Mouse (Mus musculus) cortical plate, adult 2 months (tissue): ENCODE data around the gene Efnb1. TPM values are rescaled to one million over a fixed set of nuclear protein-coding genes. Genes with fewer than 3 reads are reported as not detected.

Experiments used
- H3K27ac ChIP-seq: fragments of 200-500 bp; 2 replicates; pipeline ENCODE4 v1.5.1; 2012; ENCODE audit warnings: low read length, control low read depth, inconsistent platforms; ENCODE audit not compliant: insufficient read depth
- H3K4me1 ChIP-seq: fragments of 200-500 bp; 2 replicates; pipeline ENCODE4 v1.6.1; 2011; ENCODE audit warnings: low read length; ENCODE audit not compliant: control insufficient read depth, insufficient read depth
- H3K4me3 ChIP-seq: fragments of 200-500 bp; 2 replicates; pipeline ENCODE4 v1.5.1; 2011; ENCODE audit warnings: mild to moderate bottlenecking, low read length, control low read depth; ENCODE audit not compliant: insufficient read depth
- CTCF ChIP-seq: fragments of 200-500 bp; IDR thresholded peaks from 2 replicates; pipeline ENCODE4 v1.5.1; 2011; ENCODE audit warnings: mild to moderate bottlenecking, control low read depth, low read length; ENCODE audit not compliant: insufficient read depth; ENCODE audit errors: extremely low read depth
- POLR2A ChIP-seq: fragments of 200-500 bp; IDR thresholded peaks from 2 replicates; pipeline ENCODE4 v1.6.1; 2011; ENCODE audit warnings: mild to moderate bottlenecking, low read length, control low read depth; ENCODE audit not compliant: insufficient read depth; ENCODE audit errors: extremely low read depth
- polyA plus RNA-seq: library from polyadenylated mRNA; depleted of rRNA; stranded (reverse); fragments of >200 nt; gene quantifications from 2 replicates; pipeline ENCODE4 v1.2.3, GENCODE M21; 2012

Gene Efnb1
- polyA plus RNA-seq, 1 experiment: 8.3 TPM

DNA sequence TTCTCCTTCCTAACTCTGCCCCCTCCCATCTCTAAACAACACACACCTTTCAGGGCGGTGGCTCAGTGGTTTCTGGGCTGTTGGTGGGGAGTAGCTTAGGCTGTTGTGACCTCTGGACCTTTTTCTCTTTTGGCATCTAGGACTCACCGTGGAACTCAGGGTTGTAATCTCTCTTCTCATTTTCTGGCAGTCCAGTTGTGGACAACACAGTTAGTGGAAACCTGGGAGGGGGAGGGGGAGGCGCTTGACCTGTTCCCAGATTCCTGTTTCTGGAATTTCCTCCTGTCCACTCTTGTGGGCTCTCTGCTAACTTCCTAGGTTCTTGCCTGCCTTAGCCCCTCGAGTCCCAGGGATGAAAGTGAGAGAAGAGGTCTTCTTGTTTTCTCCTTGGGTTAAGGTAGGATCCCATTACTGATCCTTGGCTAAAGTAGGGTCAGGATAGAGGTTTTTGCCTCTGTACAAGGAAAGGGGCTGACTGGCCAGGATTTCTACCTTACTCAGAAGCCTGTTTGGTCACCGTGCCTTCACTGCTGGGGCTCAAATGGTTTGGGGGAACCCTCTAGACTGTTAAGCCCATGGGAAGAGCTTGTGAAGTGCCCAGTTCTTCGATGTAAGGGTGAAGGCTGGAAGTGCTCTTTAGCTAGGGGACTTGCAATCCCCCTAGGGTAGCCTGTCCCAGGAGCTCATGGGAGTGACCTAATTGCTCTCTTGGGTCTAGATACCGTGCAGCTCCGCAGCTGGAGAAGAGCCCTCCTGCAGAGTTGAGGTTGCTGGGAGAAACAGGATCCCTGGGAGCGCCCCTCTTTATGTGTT, 2.2 kb downstream of the Efnb1 start:
- Histone ChIP-seq H3K4me3 (peak overlapping the region; percentile 74), H3K27ac (no peak overlapping the region), H3K4me1 (peaks cover 1% of the 10 kb centered on the region; the same call in 1 of the 2 replicates)
- TF ChIP-seq CTCF (no peak), POLR2A (no peak)

DNA sequence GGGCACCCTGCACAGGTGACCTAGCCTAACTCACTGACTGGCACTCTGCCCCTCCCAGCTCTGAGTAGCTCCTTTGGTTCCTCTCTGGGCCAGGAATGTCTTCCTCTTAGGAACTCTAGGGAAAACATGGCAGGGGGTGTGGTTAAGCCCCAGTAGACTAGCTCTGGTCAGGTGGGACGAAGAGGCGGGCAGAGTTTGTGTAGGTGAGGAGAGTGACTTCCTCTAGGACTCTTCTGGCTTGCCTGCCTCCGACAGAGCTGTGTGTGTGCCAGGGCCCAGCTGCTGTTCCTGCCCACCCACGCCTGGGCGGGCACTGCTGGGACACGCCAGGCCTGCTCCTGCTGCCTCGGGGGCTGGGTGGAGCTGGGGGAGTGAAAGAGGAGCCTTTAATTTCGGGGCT, 5.1 kb downstream of the Efnb1 start:
- H3K4me3 ChIP-seq: no peak overlapping the region; the same call in 1 of the 2 replicates
- peaks cover 1% of the 10 kb centered on the region; the same call in 1 of the 2 replicates for H3K4me1 ChIP-seq
- TF ChIP-seq CTCF: no peak
- no peak for TF ChIP-seq POLR2A
- H3K27ac ChIP-seq: no peak overlapping the region

DNA sequence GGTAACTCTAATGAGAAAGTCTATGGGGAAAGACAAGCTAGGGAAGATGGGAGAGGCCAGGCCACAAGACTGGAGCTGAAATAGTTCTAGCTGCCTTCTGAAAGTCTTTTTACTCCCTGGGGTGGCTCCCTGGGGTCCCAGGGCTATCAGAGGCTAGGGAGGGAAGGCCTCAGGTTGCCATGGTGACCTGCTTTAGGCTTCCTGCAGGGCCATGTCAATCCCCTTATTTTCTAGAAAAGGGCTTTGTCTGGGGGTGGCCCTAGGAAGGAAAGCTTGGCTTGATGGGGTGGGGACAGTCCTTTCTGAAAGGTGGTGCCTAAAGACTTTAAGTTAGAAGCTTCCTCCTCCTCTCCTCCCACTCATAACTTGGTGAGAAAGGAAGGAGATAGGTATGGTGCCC, 6.0 kb downstream of the Efnb1 start:
- H3K4me3 ChIP-seq: no peak overlapping the region
- TF ChIP-seq POLR2A (no peak), CTCF (no peak)

DNA sequence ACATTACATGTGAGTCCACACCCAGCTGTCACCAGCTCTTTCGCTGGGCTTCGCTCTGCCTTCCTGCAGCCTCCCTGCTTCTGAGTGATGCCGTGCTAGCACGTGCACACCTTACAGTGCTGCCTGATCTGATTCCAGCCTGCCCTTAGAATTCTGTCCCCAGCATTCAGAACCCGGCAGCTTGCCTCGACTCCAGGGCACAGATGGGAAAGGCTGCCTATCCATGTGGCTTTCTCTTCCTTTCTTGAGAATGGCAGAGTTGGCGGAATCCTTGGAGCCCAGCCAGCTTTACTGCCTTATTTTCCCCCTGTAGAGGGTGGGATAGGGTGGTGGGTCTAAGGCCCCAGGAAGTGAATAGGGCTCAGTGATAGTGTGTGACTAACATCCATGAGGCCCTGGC, 9.6 kb downstream of the Efnb1 start:
- no peaks in the 10 kb centered on the region; the same call in 1 of the 2 replicates for H3K4me1 ChIP-seq
- no peak overlapping the region for H3K4me3 ChIP-seq
- TF ChIP-seq CTCF: no peak
- TF ChIP-seq POLR2A: no peak
- H3K27ac ChIP-seq: no peak overlapping the region

More for the DNA sequence above, 6.0 kb downstream of the Efnb1 start:
- Histone ChIP-seq H3K4me1 (peaks cover 1% of the 10 kb centered on the region; the same call in 1 of the 2 replicates), H3K27ac (no peak overlapping the region)

DNA sequence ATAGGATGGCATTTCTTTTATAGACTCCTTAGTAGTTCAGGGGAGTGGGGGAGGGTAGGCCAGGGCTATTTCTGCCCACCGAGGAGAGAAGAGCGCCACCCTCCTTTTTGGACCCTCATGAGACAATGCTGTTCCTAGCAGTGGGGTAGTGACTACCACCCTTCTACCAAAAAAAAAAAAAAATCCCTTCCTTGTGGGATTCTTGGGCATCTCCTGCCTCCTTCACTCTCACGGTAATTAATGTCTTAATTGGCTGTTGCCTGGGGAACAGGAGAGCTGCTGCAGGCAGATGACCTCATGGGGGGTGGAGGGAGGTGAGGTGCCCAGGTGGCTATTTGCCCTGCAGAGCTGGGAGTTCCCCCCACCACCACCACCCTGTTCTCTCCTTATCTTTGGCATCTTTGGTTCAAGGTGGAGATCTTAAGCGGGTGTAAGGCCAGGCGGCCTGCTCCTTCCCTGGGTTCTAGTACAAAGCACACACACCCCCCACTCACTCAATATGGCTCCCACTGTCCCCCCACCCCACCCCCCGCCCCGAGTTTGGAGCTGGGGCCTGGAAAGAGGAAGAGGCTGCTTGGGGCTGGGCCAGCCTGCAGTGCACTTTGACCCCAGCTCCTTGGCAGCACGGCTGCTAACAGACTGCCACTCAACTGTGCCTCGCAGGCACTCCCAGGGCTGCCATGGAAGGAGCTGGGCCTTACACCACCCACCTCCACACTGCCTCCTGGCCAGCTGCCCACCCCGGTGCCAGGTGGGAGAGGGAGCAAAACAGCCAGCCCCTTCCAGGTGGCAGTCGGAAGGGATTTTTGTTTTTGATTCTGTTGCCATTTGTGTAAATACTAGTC, 12.4 kb downstream of the Efnb1 start:
- no peak overlapping the region for H3K4me3 ChIP-seq
- H3K27ac ChIP-seq: no peak overlapping the region
- no peak for TF ChIP-seq POLR2A
- no peak for TF ChIP-seq CTCF
- H3K4me1 ChIP-seq: no peaks in the 10 kb centered on the region

DNA sequence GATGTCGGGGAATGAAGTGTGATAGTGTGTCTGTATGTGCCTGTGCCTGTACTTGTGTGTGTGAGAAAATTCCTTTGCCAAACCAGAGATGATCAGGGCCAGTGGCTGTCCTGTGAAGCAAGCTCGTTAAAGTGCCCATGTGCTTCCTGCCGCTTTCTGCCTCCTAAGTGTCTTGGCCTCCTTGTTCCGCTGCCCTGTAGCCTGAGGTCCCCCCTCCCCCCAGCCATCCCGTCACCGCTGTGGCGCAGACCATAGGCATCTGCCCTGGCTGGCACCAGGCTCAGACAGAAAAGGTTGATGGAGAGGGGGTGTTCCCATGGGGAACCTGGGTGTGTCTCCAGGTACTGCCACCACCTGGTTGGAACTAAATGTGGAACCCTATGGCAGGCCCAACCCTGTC, 13.1 kb downstream of the Efnb1 start:
- no peak overlapping the region for H3K4me3 ChIP-seq
- H3K4me1 ChIP-seq: no peaks in the 10 kb centered on the region
- no peak for TF ChIP-seq CTCF
- TF ChIP-seq POLR2A: no peak
- no peak overlapping the region for H3K27ac ChIP-seq

DNA sequence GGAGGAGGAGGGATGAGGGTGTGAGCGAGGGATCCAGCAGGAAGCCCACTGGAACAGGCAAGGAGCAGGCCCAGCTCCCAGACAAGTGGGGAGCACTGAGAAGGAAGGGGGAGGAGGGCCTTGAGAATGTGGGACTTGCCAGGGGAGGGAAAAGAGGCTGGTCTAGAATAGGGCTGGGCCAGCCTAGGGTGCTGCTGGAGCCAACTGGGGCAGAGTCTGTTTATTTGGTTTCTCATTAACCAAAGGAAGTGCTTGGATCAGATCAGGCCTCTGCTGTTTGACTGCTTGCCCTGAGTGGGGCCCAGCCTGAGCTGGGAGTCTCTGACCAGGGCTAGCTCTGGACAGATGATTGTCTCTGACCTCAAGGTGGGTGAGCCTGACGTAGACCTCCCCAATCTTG, 14.0 kb downstream of the Efnb1 start:
- no peak for TF ChIP-seq CTCF
- no peak for TF ChIP-seq POLR2A
- Histone ChIP-seq H3K4me3 (no peak overlapping the region), H3K27ac (no peak overlapping the region), H3K4me1 (no peaks in the 10 kb centered on the region)

DNA sequence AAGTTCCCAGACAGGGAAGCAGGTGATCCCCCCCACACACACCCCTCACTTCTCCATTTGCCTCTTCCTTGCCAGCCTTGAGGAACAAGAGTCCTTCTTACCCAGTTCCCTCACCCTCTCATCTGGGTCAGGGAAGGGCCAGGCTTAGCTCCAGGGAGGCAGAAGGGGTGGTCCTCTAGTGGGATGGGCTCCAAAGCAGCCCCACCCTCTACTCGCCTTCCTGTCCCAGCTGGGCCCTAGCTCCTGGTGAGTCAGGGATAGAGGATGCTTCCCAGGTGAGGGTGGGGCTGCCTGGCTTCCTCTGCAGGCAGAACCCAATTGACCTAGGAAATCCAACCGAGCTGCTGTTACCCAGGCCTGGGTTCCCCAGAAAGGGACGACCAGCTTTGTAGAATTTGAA, 14.8 kb downstream of the Efnb1 start:
- no peaks in the 10 kb centered on the region for H3K4me1 ChIP-seq
- no peak overlapping the region for H3K4me3 ChIP-seq
- TF ChIP-seq CTCF (no peak), POLR2A (no peak)
- H3K27ac ChIP-seq: no peak overlapping the region

DNA sequence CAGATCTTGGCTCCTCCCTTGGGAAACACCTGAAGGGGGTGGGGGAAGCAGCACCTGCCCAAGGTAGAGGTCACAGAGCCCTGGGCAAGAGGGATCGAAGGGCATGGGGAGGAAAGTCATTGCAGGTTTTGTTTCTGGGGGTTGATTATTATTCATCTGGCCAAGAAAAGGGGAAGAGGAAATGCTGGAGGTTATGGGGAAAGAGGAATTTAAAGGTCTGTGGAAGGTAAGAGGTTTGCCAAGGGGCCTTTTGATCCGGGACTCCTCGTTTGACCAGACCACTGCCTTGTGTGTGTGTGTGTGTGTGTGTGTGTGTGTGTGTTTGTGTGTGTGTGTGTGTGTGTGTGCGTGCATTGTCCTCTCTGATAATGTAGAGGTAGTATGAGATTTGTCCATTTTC, 15.5 kb downstream of the Efnb1 start:
- H3K4me1 ChIP-seq: no peaks in the 10 kb centered on the region
- H3K27ac ChIP-seq: no peak overlapping the region
- H3K4me3 ChIP-seq: no peak overlapping the region
- no peak for TF ChIP-seq CTCF
- no peak for TF ChIP-seq POLR2A
